32 mouse cellular contexts compared by ENCODE assay signal in genomic region chr2:131897336-131898109, GRCm38 (mm10). TPM values are rescaled to one million over a fixed set of nuclear protein-coding genes. Genes with fewer than 3 reads are reported as not detected.
DNase-seq lines count a peak whose midpoint lies in the region; ATAC-seq and TF ChIP-seq lines count a peak whose summit lies in the region.
"Had no signal": no experiment of that assay in that cellular context is flagged by ENCODE, and none has a peak within 500 bp of the region (broad histone marks: within the 10 kb centered on the region; RNA-seq: fewer than 3 reads in every experiment).

No protein-coding gene starts in this region.

- H3K4me2 ChIP-seq in forebrain, embryonic 15.5 days (replicated peaks): no peak overlapping the region
- H3K4me2 ChIP-seq in forebrain, embryonic 12.5 days: no peak overlapping the region
- H3K4me2 ChIP-seq in forebrain, embryonic 16.5 days (ENCODE audit: low read length): no peak overlapping the region
- H3K4me2 ChIP-seq: heart, embryonic 12.5 days; heart, embryonic 15.5 days; hindbrain, embryonic 14.5 days had no signal

- H3K36me3 ChIP-seq in forebrain, embryonic 15.5 days: no peaks in the 10 kb centered on the region
- no peaks in the 10 kb centered on the region for H3K36me3 ChIP-seq in forebrain, embryonic 12.5 days (replicated peaks)
- H3K36me3 ChIP-seq in forebrain, embryonic 16.5 days (ENCODE audit: control insufficient read depth, insufficient read depth): no peaks in the 10 kb centered on the region
- H3K36me3 ChIP-seq: heart, embryonic 12.5 days; heart, embryonic 15.5 days had no signal

- H3K9ac ChIP-seq in forebrain, embryonic 15.5 days (replicated peaks): no peak overlapping the region
- no peak overlapping the region for H3K9ac ChIP-seq in forebrain, embryonic 12.5 days
- H3K9ac ChIP-seq in forebrain, embryonic 16.5 days (replicated peaks; ENCODE audit: low read depth, low read length): no peak overlapping the region
- H3K9ac ChIP-seq: heart, embryonic 12.5 days; heart, embryonic 15.5 days; hindbrain, embryonic 14.5 days had no signal

- H3K4me3 ChIP-seq in forebrain, embryonic 15.5 days: no peak overlapping the region
- no peak overlapping the region for H3K4me3 ChIP-seq in forebrain, embryonic 12.5 days (replicated peaks)
- H3K4me3 ChIP-seq in layer of hippocampus, adult 2 months: no peak overlapping the region
- H3K4me3 ChIP-seq in forebrain, embryonic 16.5 days (replicated peaks; ENCODE audit: low read length): no peak overlapping the region
- H3K4me3 ChIP-seq: heart, adult 2 months; heart, embryonic 12.5 days; heart, embryonic 15.5 days had no signal

- H3K27ac ChIP-seq in forebrain, embryonic 15.5 days (replicated peaks): peak overlapping the region; percentile 85
- H3K27ac ChIP-seq in forebrain, embryonic 12.5 days: no peak overlapping the region
- H3K27ac ChIP-seq in layer of hippocampus, adult 2 months: peak overlapping the region; percentile 10; the same call in 1 of the 2 replicates
- peak overlapping the region; percentile 84 for H3K27ac ChIP-seq in forebrain, embryonic 16.5 days (ENCODE audit: low read length)
- H3K27ac ChIP-seq: heart, adult 2 months; heart, embryonic 15.5 days; hindbrain, embryonic 14.5 days; hindbrain, postnatal 0 days had no signal

- no peak for DNase-seq in layer of hippocampus, adult 2 months (ENCODE audit: low spot score in 2 of 2)
- no peak for DNase-seq in layer of hippocampus, adult 11-12 months (ENCODE audit: low spot score)
- no peak for DNase-seq in c-Kit-positive CD71-positive TER-119-positive erythroid progenitor cells, embryonic 14.5 days (ENCODE audit: low spot score)
- DNase-seq: adrenal gland, postnatal 10 days; cerebellum, adult 18-20 months; cerebellum, adult 9-10 months; cerebellum, postnatal 14 days; gastrocnemius, postnatal 25 days; heart, adult 2 months; heart, postnatal 10 days; heart, postnatal 4 days; kidney, adult 18-20 months; kidney, adult 9 months had no signal

- no peaks in the 10 kb centered on the region for H3K9me3 ChIP-seq in forebrain, embryonic 15.5 days
- H3K9me3 ChIP-seq in forebrain, embryonic 12.5 days: no peaks in the 10 kb centered on the region
- no peaks in the 10 kb centered on the region for H3K9me3 ChIP-seq in forebrain, embryonic 16.5 days (ENCODE audit: control insufficient read depth, low read length)
- H3K9me3 ChIP-seq: heart, embryonic 12.5 days; heart, embryonic 15.5 days had no signal

- peaks cover 5% of the 10 kb centered on the region for H3K4me1 ChIP-seq in forebrain, embryonic 15.5 days
- H3K4me1 ChIP-seq in forebrain, embryonic 12.5 days: peaks cover 4% of the 10 kb centered on the region
- peaks cover 4% of the 10 kb centered on the region; the same call in 1 of the 2 replicates for H3K4me1 ChIP-seq in forebrain, embryonic 16.5 days (replicated peaks; ENCODE audit: control insufficient read depth, insufficient read depth, low read length)

- no peaks in the 10 kb centered on the region for H3K27me3 ChIP-seq in forebrain, embryonic 15.5 days
- no peaks in the 10 kb centered on the region for H3K27me3 ChIP-seq in forebrain, embryonic 12.5 days
- H3K27me3 ChIP-seq in forebrain, embryonic 16.5 days (replicated peaks; ENCODE audit: control insufficient read depth, insufficient read depth, low read length): no peaks in the 10 kb centered on the region
- H3K27me3 ChIP-seq: heart, embryonic 12.5 days; heart, embryonic 15.5 days; Patski had no signal

- TF ChIP-seq CTCF in layer of hippocampus, adult 2 months (conservative IDR thresholded peaks at IDR 0.05): 0 out of 2 replicates have a peak, but pooled peaks have one; percentile 4

- 70% methylated on average over 12 of the region's 12 CpGs for WGBS in forebrain, embryonic 15.5 days
- 91% methylated on average over 12 of the region's 12 CpGs for WGBS in forebrain, embryonic 12.5 days
- 65% methylated on average over 12 of the region's 12 CpGs for WGBS in forebrain, embryonic 16.5 days

- no peak for ATAC-seq in forebrain, embryonic 15.5 days (replicated peaks)
- no peak for ATAC-seq in forebrain, embryonic 12.5 days (ENCODE audit: low FRiP score)
- ATAC-seq in forebrain, embryonic 16.5 days: peak; percentile 50
- ATAC-seq: CD4-positive, CD25-positive, alpha-beta regulatory T cell, adult 4 months; hindbrain, postnatal 0 days; inflammation-experienced regulatory T-cells, adult 6 months; intestine, embryonic 16.5 days; Patski had no signal

RNA-seq across cellular contexts. Expression of gene Prnp, which starts 12.2 kb away (rescaled TPM):
- 168 and 184 TPM in 2 replicates for polyA plus RNA-seq in forebrain, embryonic 15.5 days (2015; fragmentation: Nextera tagmentation; extraction: Ambion mirVana)
- 66.4 and 67.7 TPM in 2 replicates for polyA plus RNA-seq in forebrain, embryonic 12.5 days (2016; fragmentation: Nextera tagmentation; extraction: Ambion mirVana)
- total RNA-seq in layer of hippocampus, adult 2 months (2021): 100 to 1,000 TPM; 984 to 990 TPM
- polyA plus RNA-seq in forebrain, embryonic 16.5 days (2015; fragmentation: Nextera tagmentation; extraction: Ambion mirVana): 204 and 205 TPM in 2 replicates

RNA-seq across cellular contexts. Expression of gene Prn, which starts 12.2 kb away (rescaled TPM):
- polyA plus RNA-seq in forebrain, embryonic 15.5 days (2015; fragmentation: Nextera tagmentation; extraction: Ambion mirVana): 0.22 TPM in 1 of 2 replicates, not detected in the other
- polyA plus RNA-seq in forebrain, embryonic 12.5 days (2016; fragmentation: Nextera tagmentation; extraction: Ambion mirVana): not detected in 2 replicates
- not detected for total RNA-seq in layer of hippocampus, adult 2 months (2021)
- 0.48 TPM in 1 of 2 replicates, not detected in the other for polyA plus RNA-seq in forebrain, embryonic 16.5 days (2015; fragmentation: Nextera tagmentation; extraction: Ambion mirVana)
- total RNA-seq: adrenal gland, adult 18-20 months; adrenal gland, postnatal 10 days; adrenal gland, postnatal 4 days; gastrocnemius, adult 8-10 months; hindbrain, postnatal 0 days had no signal
- polyA plus RNA-seq: C2C12; CD4-positive, CD25-positive, alpha-beta regulatory T cell, adult 4 months; embryonic facial prominence, embryonic 11.5 days; embryonic facial prominence, embryonic 14.5 days; gonadal fat pad, adult 2 months; heart, adult 2 months; heart, embryonic 15.5 days; hindbrain, embryonic 11.5 days; hindbrain, embryonic 14.5 days; inflammation-experienced regulatory T-cells, adult 6 months; intestine, embryonic 16.5 days; Patski had no signal

RNA-seq across cellular contexts. Expression of gene Erv3, which starts 38.0 kb away (rescaled TPM):
- not detected in 2 replicates for polyA plus RNA-seq in forebrain, embryonic 15.5 days (2015; fragmentation: Nextera tagmentation; extraction: Ambion mirVana)
- polyA plus RNA-seq in forebrain, embryonic 12.5 days (2016; fragmentation: Nextera tagmentation; extraction: Ambion mirVana): not detected in 2 replicates
- under 1 TPM in 1 of 2 experiments, not detected in 1; 0.12 TPM for total RNA-seq in layer of hippocampus, adult 2 months (2021)
- polyA plus RNA-seq in forebrain, embryonic 16.5 days (2015; fragmentation: Nextera tagmentation; extraction: Ambion mirVana): not detected in 2 replicates
- total RNA-seq: adrenal gland, adult 18-20 months; adrenal gland, postnatal 10 days; adrenal gland, postnatal 4 days; gastrocnemius, adult 8-10 months; gastrocnemius, postnatal 25 days; heart, adult 2 months; heart, postnatal 10 days; heart, postnatal 4 days; hindbrain, postnatal 0 days had no signal
- polyA plus RNA-seq: C2C12; CD4-positive, CD25-positive, alpha-beta regulatory T cell, adult 4 months; embryonic facial prominence, embryonic 11.5 days; embryonic facial prominence, embryonic 14.5 days; heart, adult 2 months; heart, embryonic 12.5 days; heart, embryonic 15.5 days; hindbrain, embryonic 11.5 days; inflammation-experienced regulatory T-cells, adult 6 months; intestine, embryonic 16.5 days; Patski had no signal

RNA-seq across cellular contexts. Expression of gene Prnd, which starts 53.1 kb away (rescaled TPM):
- polyA plus RNA-seq in forebrain, embryonic 15.5 days (2015; fragmentation: Nextera tagmentation; extraction: Ambion mirVana): 10.0 and 12.4 TPM in 2 replicates
- 7.0 and 7.3 TPM in 2 replicates for polyA plus RNA-seq in forebrain, embryonic 12.5 days (2016; fragmentation: Nextera tagmentation; extraction: Ambion mirVana)
- not detected for total RNA-seq in layer of hippocampus, adult 2 months (2021)
- 11.2 and 12.8 TPM in 2 replicates for polyA plus RNA-seq in forebrain, embryonic 16.5 days (2015; fragmentation: Nextera tagmentation; extraction: Ambion mirVana)
